Mouse (Mus musculus): ENCODE results near the gene Serinc3.
"Not testable (repeated sequence)": the region's sequence is repeated elsewhere in the genome, so short reads cannot be mapped to it uniquely, and the experiment has no call there.

Gene Serinc3

DNA sequence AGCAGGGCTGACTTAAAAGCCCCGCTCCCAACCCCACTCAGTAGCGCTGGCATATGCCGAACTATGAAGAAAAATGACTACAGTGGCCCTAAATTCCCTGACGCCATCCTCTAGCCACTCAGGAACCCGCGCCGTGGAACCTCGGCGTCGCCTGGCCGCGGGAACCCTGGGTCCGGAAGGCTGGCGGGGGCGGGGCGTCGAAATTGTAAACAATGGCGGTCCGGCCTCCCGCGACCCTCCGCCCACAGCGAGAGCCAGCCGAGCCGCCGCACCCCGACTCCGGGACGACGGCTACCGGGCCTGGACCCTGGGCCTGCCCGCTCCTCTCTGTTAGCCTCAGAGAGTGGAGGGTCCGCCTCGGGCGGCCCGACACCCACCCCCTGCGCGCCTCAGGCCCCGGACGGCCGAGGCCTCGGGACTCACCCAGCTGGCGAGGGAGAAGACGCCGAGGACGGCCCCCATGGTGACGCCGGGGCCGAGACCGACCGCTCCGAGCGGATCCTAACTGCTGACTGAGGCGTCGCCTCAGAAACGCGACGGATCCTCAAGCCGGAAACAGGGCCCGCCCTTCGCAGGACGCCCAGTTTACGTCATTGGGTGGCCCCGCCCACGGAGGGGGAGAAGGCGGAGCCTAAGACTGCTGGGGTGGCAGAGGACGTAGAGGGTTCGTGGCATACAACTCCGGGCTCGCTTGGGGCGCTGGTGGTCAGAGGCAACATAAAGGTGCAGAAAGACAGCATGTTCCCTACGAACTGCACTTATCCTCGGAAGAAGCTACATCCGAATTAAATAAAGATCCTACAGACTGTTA lies at the start of gene Serinc3:
Gene Serinc3 (minus strand): TSS at position 557 of the 811 bp plus-strand sequence.
- peak; percentile 100 for DNase-seq

GRCm38 (mm10) chr2:163693716-163694314 lies 48.9 kb upstream of the Serinc3 start:
- no peak for DNase-seq

DNA sequence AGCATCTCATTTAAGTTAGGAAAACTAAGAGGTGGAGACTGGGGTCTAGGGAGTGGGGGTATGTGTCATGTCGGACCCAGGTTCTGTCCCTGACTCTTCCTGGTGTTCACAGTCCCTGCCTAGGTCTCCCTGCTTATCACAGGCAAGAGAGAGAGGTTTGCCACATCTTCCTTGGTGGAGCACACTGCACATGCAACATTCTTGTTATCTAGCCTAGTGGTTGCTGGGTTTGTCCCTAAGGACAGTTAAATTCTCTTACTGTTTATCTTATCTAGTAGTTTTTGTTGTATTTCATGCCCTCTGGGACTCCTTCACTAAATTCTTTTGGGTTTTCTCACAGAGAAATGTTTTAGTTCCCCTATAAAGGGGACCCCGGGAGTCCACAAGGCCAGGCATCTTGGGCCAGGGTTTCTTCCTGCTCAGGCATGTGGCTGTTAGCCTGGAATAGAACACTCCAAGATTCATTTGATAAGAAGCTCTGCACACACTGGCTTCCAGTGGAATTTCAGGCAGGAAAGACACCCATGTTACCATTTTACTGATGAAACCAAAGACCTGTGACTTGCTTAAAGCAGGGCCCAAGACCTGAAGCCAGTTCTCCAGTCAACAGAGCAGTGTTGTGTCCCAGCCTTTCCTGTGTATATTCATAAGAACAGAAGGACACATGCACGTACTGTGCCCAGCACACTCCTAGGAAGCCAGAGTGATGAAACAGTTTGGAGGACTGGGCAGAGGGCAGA lies 48.1 kb upstream of the Serinc3 start:
- no peak for DNase-seq

- DNase-seq: no peak
These were observed 47.1 kb upstream of the Serinc3 start for GRCm38 (mm10) chr2:163691846-163692605.

DNA sequence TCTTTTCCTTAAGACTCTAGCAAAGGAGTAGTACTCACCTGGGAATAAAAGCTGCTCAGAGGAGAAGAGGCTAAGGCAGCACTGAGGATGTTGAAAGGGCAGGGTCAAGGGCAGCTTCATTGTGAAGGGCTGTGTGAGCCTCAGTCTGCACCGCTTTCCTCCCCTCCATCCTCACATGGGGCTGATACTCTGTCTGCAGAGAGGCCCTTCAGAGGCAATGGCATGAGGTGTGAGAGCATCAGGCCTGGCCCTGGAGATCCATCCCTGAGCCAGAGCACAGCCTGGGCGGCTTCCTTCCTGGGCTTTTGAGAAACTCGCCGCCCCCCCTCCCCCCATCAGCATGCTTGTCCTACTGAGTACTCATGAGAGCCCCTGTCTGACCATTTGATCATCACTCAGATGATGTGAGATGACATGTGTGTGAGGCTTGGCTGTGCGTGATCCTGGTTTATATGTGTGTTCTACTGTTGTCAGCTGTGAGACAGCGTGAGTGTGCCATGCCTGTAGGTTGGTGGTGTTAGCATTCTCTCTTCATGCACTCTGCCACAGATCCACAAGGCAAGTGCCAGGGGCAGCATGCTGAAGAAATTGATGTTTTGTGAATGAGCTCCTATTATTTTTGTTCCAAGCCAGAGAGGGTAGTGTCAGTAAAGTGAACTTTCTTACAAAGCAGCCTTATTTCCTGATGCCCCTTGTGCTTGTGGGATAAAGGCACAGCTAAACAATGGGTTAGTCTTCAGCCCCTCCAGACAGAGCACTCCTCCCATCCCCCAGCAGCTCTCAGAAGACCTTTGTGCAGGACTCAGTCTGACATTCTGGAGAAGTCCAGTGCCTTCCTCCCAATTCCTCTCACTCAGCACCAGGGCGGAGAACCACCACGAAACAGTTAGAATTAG lies 45.7 kb upstream of the Serinc3 start:
- DNase-seq: no peak

DNA sequence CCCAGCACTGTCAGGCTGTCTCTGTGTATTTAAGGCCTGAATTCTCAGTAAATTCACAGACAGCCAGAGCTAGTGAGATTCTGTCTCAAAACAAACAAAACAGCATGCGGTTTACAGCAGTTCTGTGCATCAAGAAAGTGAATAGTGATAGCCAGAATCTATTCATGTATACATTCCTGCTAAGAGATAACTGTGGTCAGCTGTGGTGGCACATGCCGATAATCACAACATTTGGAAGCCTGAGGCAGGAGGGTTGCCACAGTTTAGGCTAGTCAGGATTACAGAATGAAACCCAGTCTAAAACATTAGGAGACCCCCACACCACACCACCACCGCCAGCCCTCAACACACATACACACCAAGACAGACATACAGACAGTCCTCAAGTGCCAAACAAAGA lies 44.8 kb upstream of the Serinc3 start:
- DNase-seq: no peak

DNA sequence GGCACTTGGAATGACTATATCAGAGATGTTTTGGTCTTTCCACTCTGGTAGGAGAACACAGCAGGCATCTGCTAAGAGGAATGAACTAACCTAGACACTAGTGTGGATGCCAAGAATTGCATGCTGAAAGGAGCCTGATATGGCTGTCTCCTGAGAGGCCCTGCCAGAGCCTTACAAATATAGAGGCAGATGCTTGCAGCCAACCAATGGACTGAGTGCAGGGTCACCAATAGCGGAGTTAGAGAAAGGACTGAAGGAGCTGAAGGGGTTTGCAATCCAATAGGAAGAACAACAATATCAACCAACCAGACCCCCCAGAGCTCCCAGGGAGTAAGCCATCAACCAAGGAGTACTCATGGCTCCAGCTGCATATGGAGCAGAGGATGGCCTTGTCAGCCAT lies 43.4 kb upstream of the Serinc3 start:
- DNase-seq: not testable (repeated sequence)

DNA sequence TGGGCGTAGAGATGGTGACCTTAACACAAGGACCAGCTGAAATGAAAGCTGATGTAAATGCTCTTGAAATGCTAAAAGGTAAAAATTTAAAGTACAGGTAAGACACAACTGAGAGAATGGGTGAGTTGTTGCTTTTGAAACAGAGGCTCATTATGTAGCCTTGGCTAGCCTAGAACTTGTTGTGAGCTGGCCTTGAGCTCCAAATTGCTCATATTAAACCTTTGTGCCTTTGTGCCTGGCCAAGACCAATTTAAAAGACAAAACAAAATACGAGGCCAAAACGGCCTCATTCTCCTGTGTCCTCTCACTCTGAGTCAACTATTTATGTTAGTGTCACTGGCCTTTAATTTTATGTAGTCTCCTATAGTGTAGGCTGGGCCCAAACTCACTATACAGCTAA lies 42.0 kb upstream of the Serinc3 start:
- DNase-seq: no peak

GRCm38 (mm10) chr2:163686233-163686632 lies 41.3 kb upstream of the Serinc3 start:
- DNase-seq: no peak

GRCm38 (mm10) chr2:163685761-163686200 lies 40.9 kb upstream of the Serinc3 start:
- DNase-seq: no peak

DNA sequence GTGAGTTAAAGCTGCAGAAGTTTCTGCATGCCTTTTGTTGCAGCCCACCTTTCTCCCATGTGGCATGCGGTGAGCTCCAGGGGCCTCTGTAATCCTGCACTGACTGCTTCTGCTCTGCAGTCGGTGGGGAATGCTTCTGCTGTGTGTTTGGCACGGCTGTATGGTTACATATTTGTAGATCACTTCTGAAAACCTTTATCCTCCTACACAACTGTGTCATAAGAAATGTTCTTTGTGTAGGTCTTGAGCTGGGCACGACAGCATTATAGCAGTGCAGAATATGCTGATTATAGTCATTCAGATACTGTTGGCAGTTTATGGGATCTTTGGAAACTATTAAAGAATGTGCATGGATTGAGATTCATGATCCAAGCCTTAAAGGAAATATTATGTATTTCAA lies 40.4 kb upstream of the Serinc3 start:
- no peak for DNase-seq

DNA sequence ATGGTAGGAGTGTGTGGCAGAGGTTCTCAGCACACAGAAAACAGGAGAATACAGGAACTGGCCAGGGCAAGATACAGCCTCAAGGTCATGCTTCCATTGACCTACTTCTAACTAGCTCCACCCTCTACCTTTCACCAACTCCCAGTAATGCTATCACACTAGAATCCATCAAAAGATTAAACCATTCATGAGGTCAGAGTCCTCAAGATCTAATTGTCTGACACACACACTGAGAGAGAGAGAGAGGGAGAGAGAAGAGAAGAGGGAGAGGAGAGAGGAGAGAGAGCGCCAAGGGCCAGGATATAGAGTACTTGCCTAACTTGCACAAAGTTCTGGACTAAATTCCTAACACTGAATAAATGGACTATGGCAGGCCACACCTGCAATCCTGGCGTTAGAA lies 37.4 kb upstream of the Serinc3 start:
- no peak for DNase-seq

DNA sequence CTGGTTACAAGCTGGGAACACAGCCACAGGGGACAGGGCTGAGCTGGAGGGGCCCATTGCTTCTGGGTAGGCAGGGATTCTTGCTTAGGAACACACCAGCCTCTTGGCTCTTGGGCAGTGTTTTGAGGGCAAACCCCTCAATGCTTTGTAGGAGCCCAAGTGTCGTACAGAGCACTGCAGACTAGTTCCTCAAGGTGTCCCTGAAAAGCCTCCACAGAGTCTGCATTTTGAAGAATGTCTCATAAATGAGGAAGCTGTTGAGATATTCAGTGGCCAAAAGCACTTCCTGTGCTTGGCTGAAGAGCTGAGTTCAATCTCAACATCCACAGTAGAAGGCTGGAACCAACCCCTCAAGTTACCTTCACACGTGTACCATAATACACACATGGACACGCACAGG lies 31.8 kb upstream of the Serinc3 start:
- no peak for DNase-seq

- no peak for DNase-seq
These were observed 31.4 kb upstream of the Serinc3 start for GRCm38 (mm10) chr2:163676321-163676720.

DNA sequence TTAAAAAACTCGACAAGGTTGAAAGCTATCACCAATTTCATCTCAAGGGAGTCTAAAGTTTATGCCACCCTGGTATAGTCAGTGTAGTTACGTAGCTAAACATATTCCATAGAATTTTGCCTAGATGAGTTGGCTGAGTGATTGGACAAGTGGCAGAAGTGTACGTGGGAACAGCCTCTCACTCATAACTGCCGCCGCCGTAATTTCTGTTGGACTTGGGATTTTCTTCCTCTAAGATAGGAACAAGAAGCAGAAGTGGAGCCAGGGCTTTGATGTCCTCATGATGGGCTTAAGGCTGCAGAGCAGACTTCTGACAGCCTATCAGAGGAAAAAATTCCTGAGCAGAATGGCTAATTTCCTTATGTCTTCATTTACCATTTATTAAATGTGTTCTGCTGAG lies 30.7 kb upstream of the Serinc3 start:
- DNase-seq: no peak

DNA sequence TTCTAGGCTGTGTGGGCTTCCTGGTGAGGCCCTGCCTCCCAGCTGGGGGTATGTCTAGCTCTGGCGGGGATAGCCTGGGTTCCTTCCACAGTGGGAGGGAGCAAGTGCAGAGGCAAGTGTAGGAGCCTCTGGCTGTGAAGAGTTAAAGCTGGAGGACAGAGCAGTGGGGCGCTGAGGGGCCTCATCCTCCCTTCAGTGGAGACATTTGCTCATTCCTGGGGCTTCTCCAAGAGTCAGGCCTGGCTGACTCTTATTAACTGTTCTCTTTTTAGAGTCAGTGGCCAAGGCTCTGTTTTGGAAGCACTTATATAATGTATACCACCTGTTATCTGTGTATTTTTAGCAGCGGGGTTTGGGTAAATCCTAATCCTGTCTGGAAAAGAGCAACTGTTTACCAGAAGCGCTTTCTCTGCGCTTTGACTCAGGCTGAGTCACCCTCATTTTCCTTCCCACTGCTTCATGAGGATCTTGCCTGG lies 30.3 kb upstream of the Serinc3 start:
- DNase-seq: no peak

DNA sequence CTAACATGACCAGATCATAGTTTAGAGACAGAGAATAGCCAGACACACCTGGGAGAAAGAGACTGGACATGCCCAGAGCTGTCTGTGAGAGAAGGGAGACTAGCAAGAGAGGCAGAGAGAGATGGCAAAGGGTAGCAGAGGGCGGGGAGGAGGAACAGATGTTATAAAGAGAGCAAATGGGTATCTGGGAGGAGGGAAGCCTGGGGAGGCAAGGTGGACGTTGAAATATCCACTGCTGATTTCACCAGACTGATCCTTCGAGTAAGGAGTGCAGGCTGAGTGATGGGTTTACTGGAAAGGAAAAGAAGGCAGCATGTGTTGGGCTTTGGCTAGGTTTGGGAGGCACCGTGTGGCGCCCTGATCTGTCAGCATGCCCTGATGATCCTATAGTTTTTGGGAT lies 29.5 kb upstream of the Serinc3 start:
- no peak for DNase-seq

DNA sequence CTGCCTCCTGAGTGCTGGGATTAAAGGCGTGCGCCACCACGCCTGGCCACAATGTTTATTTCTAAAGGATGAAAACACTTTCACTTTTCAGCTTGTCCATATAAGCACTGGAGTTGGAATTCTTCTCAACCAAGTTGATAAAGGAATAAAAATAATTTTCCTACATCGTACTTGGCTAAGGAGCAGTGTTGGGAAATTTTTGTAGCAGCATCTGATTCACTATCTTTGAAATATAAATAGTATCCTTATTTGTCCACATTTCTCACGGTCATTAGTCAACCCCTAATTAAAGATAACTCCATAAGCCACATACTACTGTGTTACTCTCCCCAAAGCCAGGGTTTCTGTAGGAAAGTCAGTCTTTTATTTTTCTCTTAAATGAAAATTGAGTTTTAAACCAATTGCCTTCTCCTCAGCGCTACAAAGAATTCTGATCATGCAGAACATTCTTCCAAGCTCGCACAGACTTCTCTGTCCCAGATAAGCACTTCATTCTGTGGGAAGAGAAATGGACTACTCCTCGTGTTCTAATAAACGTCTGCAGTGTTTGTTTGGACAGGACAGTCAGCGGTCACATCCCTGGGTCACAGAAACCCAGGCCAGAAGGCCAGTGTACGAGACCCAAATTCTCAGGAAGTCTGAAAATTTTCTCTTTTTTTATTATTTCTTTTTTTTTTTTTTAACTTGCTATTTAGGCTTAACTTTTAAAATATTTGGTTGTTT lies 26.1 kb upstream of the Serinc3 start:
- no peak for DNase-seq

- no peak for DNase-seq
These were observed 22.1 kb upstream of the Serinc3 start for GRCm38 (mm10) chr2:163667045-163667444.

DNA sequence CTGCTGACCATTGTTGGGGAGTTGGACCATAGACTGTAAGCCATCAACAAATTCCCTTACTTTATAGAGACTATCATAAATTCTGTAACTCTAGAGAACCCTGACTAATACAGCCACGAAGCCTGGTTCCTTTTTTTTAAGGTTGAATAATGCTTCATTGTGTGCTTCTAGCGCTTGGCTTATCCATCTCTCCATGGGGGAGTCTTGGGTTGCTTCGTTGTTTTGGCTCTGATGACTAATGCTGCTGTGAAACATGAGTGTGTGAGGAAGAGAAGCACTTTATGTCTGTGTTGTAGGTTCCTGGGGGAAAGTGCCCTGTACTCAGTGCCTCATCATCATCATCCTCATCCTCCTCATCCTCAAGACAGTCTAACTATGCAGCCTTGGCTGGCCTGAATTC lies 19.0 kb upstream of the Serinc3 start:
- DNase-seq: no peak

DNA sequence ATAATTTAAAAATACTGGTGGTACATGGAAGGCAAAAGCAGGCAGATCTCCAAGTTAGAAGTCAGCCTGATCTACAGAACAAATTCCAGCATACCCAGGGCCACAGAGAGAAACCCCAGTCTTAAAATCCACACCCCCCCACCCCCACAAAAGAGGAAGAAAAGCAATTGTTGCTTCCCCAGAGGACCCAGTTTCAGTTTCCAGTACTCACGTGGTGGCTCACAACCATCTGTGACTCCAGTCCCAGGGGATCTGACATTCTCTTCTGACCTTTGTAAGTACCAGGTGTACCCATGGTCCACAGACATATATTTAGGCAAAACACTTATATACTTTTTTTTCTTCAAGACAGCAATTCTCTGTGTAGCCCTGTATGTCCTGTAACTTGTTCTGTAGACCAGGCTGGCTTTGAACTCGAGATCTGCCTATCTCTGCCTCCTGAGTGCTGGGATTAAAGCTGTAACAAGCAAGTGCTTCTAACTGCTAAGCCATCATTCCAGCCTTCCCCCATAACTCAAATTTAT lies 17.8 kb upstream of the Serinc3 start:
- no peak for DNase-seq

Data from thymus, postnatal 36 days (tissue).